Mouse (Mus musculus) lung, adult 18-20 months (tissue): ENCODE results near the gene Plvap.

ENCODE experiments used
- DNase-seq, 2 experiments: peaks; one replicate each; pipeline ENCODE4 v3.0.0; 2022; ENCODE audit warnings: mixed read lengths in 2 of 2

The Plvap gene

DNA sequence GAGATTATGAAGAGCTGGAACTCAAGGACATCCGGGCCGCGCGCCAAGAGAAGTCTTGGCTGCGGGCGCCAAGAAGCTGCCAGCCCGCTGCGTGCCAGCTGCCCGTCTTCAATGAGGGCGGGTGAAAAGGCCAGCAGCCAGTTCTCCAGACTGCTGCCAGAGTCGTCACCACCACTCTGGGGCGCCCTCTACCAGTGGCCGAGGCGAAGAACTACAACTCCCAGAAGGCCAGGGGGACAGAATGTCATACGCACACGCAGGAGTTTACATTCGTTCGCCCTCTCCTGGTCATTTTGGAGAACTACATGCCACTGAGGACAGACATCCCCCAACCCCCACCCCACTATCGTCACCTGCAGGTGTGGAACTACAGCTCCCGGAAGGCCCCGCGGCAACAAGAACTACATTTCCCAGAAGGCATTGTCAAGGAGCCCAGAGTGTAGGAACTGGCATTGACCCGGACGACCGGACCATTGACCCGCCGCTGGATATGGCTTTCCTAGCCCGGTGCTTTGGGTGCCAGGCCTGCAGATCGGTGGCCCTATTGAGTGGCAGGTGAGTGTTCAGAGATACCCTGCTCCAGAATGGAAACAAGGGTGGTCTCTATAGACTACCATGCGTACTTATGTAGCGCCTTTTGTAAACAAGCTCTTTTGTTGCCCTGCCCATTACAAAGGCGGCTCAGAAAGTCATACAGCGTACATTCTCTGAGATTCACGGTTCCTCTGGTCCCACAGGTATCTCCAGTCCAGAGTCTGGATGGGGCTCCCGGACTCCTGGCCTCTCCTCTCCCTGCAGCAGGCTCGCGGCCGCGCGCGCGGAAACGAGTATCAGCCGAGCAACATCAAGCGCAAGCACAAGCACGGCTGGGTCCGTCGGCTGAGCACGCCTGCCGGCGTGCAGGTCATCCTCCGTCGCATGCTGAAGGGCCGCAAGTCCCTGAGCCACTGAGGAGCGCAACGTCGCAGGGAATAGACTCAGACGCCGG lies 46.7 kb downstream of the Plvap start, which contains the start of gene Mrpl34:
Gene Mrpl34 (plus strand): TSS at position 447 of the 988 bp plus-strand sequence.
- DNase-seq = peak; percentile 100

DNA sequence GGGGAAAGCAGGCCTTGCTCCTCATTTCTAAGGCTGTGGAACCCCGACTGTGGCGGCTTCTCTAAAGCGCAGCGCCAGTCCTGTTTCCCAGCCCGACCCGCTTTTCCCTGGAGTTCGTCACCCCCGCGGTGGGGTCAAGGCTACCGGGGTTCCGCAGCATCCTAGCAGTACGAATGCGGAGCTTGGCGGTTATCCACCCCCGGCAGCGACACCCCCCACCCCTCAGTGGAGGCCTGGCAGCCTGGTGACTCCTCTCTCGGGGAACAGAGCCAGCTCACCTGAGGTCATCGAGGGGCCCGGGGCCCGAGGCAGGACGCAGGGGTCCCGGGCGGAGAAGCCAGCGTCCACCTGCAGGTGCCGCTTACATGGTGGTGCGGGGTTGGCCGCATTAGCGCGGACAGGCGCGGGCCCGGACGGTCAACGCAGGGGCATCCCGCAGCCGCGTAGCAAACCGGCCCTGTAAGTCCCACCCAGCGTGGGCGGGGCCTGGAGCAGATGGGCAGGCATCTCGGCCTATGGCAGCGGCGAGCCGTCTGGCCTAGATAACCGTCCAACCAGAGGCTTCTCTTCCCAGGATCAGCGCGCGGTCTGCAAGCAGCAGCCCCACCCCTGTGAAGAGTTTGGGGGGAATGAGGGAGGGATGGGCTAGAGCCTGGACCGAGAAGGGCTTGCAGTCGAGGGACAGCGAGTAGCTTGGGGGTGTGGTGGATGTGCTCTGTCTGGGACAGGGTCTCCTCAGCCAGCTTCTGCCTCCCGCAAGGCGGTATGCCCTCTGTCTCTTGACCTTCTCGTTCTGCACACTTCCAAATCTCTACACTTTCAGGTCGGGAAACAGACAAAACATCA lies 48.1 kb downstream of the Plvap start, which contains the start of gene Abhd8:
Gene Abhd8 (minus strand): TSS at position 468 of the 846 bp plus-strand sequence.
- DNase-seq = peak; percentile 96 to 97

DNA sequence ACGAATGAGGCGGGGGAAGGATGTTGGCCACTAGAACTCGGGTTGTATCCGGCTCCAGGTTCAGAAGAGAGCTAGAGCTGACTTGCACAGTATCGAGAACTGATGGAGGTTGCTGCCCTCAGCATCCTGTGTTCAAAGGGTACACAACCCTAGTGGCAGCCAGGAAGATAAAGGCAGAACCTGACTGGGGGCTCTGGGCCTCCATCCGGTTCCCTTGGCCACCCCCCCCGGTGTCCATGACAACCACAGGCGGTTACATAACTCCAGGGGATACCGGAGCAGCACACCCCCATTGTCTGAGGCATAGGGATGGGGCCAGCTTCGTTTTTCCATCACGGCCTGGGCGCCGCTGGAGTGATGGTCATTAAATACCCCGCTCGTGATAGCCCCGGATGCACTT lies 48.8 kb downstream of the Plvap start:
- peak; percentile 40 to 55 for DNase-seq

DNA sequence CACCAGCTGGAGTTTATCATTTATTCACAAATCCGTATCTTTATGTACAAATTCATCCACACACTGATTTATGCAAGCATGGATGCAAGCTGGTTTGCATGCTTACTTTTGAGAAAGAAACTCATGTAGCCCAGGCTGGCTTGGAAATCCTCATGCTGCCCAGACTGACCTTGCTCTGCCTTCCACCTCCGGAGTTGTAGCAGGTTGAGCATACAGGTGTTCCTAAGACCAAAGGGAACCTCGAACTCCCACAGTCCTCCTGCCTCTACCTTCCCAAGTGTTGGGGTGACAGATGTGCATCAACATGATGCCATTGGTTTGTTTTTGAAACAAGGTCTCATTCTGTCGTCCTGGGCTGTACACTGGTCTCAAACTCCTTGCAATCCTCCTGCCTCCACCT lies 49.4 kb downstream of the Plvap start:
- no peak for DNase-seq

DNA sequence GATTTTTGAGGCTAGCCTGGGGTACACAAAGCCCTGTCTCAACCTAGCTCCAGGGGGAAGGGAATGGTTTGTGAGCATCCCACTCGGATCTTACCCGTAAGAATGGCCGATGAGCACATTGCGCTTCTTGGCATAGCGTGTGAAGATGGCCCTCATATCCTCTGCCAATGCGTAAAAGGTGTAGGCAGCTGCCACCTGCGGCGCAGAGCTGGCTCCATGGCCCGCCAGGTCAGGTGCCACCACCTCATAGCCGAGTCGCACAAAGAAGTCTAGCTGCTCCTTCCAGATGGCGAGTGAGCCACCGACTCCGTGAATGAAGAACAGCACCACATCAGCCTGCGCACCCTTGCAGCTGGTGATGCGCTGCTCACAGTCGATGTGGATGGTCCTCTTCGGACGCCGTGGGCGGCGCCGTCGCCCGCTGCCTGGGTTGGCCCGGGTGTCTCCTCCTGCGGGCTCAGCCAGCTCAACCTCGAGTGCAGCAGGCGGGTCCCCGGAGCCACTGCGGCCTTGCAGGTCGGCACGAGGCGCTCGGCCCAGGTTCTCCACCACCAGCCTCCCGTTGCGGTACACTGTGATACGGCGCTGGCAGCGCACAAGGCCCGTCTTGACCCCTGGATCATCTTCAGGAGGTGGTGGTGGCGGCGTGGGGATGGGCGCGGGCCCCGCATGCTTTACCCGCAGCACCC lies 50.3 kb downstream of the Plvap start:
- no peak for DNase-seq

DNA sequence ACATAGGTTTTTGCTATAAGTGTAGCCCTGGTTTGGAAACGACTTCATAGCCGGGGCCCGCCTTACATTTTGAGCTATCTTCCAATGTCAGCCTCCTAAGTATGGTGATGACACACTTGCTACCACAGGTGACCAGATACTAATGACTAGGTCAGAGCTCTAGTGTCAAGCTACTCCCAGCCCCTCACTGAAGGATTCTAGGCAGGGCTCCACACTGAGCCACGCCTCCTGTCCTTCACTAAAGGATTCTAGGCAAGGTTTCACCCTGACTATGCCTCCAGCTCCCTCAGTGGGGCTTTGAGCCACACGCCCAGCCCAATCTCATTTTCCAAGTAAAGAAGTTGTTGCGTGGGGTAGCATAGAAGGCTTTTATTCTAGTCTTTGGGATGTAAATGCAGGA lies 50.8 kb downstream of the Plvap start:
- no peak for DNase-seq

DNA sequence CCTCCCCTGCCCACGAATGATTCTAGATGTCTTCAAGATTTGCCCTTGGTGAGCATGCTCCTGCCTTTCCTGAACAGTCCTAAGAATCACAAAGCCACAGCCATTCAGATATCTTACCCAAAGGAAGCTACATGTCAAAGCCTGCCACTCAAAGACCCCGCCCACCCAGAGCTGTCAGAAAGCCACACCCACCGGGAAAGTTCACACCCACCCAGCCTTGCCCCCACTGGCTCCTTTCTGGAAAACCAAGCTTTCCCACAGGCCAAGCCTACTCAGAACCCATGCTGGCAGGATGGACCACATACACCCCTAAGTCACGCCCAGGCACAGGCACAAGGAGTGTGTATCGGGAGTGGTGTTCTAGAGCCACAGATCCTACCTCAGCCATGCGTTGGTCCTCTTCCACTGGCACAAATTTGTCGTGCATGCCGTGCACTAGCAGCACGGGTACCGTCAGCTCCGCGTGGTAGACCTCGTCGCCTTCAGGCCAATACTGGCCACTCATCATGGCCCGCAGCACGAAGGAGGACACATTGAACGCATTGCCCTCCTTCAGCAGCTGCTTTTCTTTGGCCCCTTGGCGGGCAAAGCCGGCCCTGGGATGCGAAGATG lies 53.8 kb downstream of the Plvap start:
- DNase-seq = no peak

DNA sequence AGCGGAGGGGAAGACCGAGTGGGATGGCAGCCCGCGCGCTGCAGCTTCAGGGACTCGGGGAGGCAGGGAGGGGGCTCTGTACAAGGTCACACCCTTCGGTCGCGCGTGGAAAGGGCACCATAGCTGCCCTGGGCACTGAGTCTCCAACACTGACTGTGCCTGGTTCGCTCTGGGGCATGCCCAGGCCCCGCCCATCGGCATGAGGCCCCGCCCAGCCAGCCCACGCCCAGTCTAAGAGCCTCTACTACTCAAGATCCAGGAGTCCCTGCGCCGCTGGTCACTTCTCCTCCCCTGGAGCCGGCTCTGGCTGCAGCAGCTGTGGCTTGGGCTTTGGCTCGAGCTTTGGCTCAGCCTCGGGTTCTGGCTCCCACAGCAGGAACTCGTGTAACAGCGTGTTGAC lies 54.6 kb downstream of the Plvap start:
- no peak for DNase-seq

DNA sequence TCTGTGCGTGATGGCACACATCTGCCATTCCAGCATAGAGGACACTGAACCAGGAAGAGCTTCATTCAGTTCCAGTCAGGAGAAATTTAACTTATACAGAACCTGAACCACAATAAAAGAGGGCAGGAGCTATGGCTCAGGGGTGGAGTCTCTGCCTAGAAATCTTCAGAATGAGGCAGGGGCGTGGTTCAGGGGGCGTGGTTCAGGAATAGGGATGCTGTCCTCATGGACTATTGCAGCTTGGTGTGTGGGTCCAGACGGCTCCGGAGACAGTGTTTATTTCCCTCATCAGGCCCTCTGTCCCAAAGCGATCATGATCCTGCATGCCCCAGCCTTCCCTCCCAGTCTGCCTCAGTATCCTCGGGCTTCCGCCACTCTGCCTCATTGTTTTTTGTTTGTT lies 56.9 kb downstream of the Plvap start:
- DNase-seq = no peak

DNA sequence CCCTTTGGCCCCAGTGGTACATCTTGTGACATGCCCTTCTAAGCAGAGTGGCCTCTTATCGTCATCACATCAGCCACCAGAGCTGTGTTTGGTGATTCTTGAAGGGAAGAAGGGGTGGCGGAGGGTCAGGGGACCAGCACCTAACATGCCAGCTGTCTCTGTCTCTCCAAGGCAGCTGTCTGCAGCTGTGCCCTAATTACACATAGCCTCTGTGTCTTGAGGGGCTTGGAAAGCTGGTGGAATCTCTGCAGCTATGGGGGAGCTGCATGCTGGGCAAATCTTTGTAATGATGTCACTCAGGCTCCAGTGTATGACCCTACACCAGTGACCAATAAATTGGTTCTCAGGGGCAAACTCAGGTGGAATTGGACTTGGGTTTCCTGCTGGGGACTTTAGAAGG lies 58.9 kb downstream of the Plvap start:
- DNase-seq = no peak

DNA sequence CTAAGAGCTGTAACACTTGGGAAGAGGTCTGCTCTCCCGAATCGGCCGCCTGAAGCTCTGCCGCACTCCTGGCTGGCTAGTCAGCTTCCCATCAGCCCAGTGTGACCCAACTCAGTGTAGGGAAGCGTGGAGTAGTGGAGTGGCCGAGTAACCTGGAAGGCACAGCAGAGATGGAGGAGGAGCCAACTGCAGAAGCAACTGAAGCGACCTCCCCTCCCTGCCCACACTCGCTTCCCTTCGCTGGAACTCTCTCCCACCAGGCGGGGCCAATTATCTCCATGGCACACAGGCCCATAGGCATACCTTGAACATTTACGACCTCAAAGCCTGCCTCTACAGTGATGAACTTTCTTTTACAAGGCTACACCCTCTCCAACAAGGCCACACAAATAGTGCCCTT lies 59.8 kb downstream of the Plvap start:
- DNase-seq = no peak

DNA sequence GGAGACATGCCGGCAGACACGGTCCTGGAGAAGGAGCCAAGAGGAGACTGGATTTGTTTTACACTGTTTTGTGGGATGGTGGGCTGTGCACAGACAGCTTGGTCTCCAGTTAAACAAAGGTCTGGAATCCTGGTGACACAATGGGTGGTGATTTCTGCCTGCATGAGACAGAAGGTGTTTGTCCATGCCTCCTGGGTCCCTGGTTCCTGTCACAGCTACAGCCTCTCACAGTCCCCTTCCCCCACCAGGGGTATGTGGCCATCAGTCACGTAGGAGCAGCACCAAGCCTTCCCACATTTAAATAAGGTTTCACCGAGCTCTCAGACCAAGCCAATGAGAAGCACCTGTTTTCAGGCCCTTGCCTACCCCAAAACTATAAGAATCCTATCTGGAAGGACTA lies 60.2 kb downstream of the Plvap start:
- DNase-seq = no peak
